Mouse (Mus musculus): Measurements from ENCODE around the gene Micu2.

GRCm38 (mm10) chr14:57934666-57935065 is 64.4 kb downstream of the Micu2 start:
- no peak for TF ChIP-seq CTCF (IDR thresholded peaks at IDR 0.05)
- TF ChIP-seq POLR2A (IDR thresholded peaks at IDR 0.05; ENCODE audit: insufficient read depth, low read depth, low read length), result no peak
- TF ChIP-seq EP300 (IDR thresholded peaks at IDR 0.05; ENCODE audit: insufficient read depth, low read depth, low read length), result no peak
